Mouse (Mus musculus): ENCODE measurements around the gene Agxt. TPM values are rescaled to one million over a fixed set of nuclear protein-coding genes. Genes with fewer than 3 reads are reported as not detected.

The Agxt gene
- total RNA-seq, 1 experiment = not detected

DNA sequence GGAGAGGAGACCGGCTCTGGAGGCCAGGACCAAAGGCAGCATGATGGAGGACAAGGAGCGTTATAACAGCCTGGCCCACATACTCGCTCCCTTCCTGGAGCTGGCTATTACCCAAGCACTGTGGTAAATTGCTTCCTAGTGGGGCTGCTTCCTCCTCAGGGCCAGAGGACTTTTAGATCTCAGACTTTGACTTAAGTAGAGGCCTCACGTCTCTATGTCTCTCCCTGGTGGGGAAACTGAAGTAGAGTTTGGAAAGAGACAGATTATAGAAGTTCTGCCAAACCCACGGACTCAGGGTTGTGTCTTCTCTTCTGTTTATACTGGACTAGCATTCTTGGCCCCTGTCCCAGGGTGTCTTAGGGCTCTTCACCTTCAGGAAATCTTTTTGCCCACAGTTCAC lies 9.8 kb upstream of the Agxt start:
- Histone ChIP-seq H3K4me1 (ENCODE audit: control insufficient read depth in 2 of 2, insufficient read depth in 2 of 2, low read length in 2 of 2, poor library complexity in 1 of 2) (no peaks in the 10 kb centered on the region), H3K4me3 (ENCODE audit: insufficient read depth in 1 of 2, low read depth in 1 of 2, low read length in 2 of 2, poor library complexity in 1 of 2, severe bottlenecking in 1 of 2) (no peak overlapping the region), H3K27ac (ENCODE audit: insufficient read depth, low read depth, low read length, poor library complexity, severe bottlenecking) (no peak overlapping the region), H3K9ac (ENCODE audit: insufficient read depth, low read depth, low read length, poor library complexity, severe bottlenecking) (no peak overlapping the region), H3K36me3 (ENCODE audit: control insufficient read depth, insufficient read depth, low read length, poor library complexity, severe bottlenecking) (no peaks in the 10 kb centered on the region), H3K9me3 (ENCODE audit: control insufficient read depth, insufficient read depth, low read depth, low read length) (no peaks in the 10 kb centered on the region)
- in situ Hi-C loops (cut with MboI; ENCODE audit: low sequenced_read_pairs in 2 of 2, unreplicated experiment in 2 of 2) = no loop called here
- no peak for DNase-seq (ENCODE audit: low read depth, low spot score)
- TF ChIP-seq MAFK (IDR thresholded peaks at IDR 0.05; ENCODE audit: insufficient read depth, low read depth, low read length) (no peak), HCFC1 (IDR thresholded peaks at IDR 0.05; ENCODE audit: borderline replicate concordance, insufficient read depth, low read length) (no peak), ZC3H11A (IDR thresholded peaks at IDR 0.05; ENCODE audit: borderline replicate concordance, low read depth, low read length) (no peak), CHD2 (IDR thresholded peaks at IDR 0.05; ENCODE audit: low read depth, low read length) (no peak), ZNF384 (IDR thresholded peaks at IDR 0.05; ENCODE audit: low read depth, low read length) (no peak)

DNA sequence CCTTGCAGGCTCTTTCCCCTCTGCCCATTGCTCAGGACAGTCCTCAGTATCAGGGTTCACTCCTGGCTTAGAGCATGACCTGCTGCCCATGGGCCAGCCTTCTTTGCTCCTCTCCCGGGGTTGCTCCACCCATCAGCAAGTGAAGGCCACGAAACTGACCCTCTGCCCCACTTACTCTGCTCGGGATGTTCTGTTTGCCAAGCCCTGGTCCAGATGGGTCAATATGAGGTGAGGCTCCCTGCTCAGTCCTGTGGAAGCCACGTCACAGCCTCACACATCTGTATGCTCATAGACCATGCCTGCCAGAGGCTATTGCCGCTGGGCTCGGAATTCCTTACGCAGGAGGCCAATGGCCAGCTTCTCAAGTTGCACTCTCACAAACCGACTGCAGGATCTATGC lies 6.8 kb upstream of the Agxt start:
- no peaks in the 10 kb centered on the region for H3K9me3 ChIP-seq (ENCODE audit: control insufficient read depth, insufficient read depth, low read depth, low read length)
- H3K9ac ChIP-seq (ENCODE audit: insufficient read depth, low read depth, low read length, poor library complexity, severe bottlenecking) = no peak overlapping the region
- no peaks in the 10 kb centered on the region for H3K36me3 ChIP-seq (ENCODE audit: control insufficient read depth, insufficient read depth, low read length, poor library complexity, severe bottlenecking)
- no peak for DNase-seq (ENCODE audit: low read depth, low spot score)
- in situ Hi-C loops (cut with MboI; ENCODE audit: low sequenced_read_pairs in 2 of 2, unreplicated experiment in 2 of 2) = no loop called here
- no peaks in the 10 kb centered on the region for H3K4me1 ChIP-seq (ENCODE audit: control insufficient read depth in 2 of 2, insufficient read depth in 2 of 2, low read length in 2 of 2, poor library complexity in 1 of 2)
- TF ChIP-seq ZC3H11A (IDR thresholded peaks at IDR 0.05; ENCODE audit: borderline replicate concordance, low read depth, low read length) (no peak), CHD2 (IDR thresholded peaks at IDR 0.05; ENCODE audit: low read depth, low read length) (no peak)
- H3K4me3 ChIP-seq (ENCODE audit: insufficient read depth in 1 of 2, low read depth in 1 of 2, low read length in 2 of 2, poor library complexity in 1 of 2, severe bottlenecking in 1 of 2) = no peak overlapping the region
- no peak overlapping the region for H3K27ac ChIP-seq (ENCODE audit: insufficient read depth, low read depth, low read length, poor library complexity, severe bottlenecking)

DNA sequence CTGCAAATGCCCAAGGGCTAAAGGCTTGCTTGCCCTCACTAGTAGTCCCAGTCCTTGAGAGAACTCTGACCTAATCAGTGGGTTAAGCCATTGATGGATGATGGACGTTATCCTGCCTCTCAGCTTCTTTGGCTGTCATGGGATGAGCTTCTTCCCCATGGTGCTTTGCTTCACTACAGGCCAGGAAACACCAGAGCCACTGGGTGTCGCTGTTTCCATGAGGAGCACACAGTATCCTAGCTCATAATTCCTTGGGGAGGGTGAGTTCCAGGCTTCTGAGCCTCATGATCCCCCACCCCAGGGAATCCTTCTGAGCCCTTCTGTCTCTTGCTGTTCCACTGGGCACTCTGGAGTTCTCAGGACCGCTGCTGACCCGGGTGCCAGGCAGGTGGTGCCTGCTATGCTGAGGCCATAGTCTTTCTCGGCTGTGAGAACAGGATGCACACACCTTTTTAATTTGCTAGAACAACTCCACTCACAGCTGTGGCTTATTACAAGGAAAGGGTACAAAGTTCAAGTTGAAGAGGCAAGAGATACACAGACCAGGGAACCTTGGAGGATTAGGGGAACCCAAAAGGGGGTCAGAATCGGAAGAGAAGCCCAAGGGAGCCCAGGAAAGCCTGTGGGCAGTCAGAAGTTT lies 6.2 kb upstream of the Agxt start:
- Histone ChIP-seq H3K27ac (ENCODE audit: insufficient read depth, low read depth, low read length, poor library complexity, severe bottlenecking) (no peak overlapping the region), H3K36me3 (ENCODE audit: control insufficient read depth, insufficient read depth, low read length, poor library complexity, severe bottlenecking) (no peaks in the 10 kb centered on the region), H3K4me1 (ENCODE audit: control insufficient read depth in 2 of 2, insufficient read depth in 2 of 2, low read length in 2 of 2, poor library complexity in 1 of 2) (no peaks in the 10 kb centered on the region), H3K9ac (ENCODE audit: insufficient read depth, low read depth, low read length, poor library complexity, severe bottlenecking) (no peak overlapping the region), H3K4me3 (ENCODE audit: insufficient read depth in 1 of 2, low read depth in 1 of 2, low read length in 2 of 2, poor library complexity in 1 of 2, severe bottlenecking in 1 of 2) (no peak overlapping the region), H3K9me3 (ENCODE audit: control insufficient read depth, insufficient read depth, low read depth, low read length) (no peaks in the 10 kb centered on the region)
- DNase-seq (ENCODE audit: low read depth, low spot score) = peak; percentile 42
- TF ChIP-seq MAFK (IDR thresholded peaks at IDR 0.05; ENCODE audit: insufficient read depth, low read depth, low read length) (no peak), ZC3H11A (IDR thresholded peaks at IDR 0.05; ENCODE audit: borderline replicate concordance, low read depth, low read length) (0 out of 2 replicates have a peak, but pooled peaks have one; percentile 5), ZNF384 (IDR thresholded peaks at IDR 0.05; ENCODE audit: low read depth, low read length) (no peak), HCFC1 (IDR thresholded peaks at IDR 0.05; ENCODE audit: borderline replicate concordance, insufficient read depth, low read length) (no peak)
- in situ Hi-C loops (cut with MboI; ENCODE audit: low sequenced_read_pairs in 2 of 2, unreplicated experiment in 2 of 2) = no loop called here

DNA sequence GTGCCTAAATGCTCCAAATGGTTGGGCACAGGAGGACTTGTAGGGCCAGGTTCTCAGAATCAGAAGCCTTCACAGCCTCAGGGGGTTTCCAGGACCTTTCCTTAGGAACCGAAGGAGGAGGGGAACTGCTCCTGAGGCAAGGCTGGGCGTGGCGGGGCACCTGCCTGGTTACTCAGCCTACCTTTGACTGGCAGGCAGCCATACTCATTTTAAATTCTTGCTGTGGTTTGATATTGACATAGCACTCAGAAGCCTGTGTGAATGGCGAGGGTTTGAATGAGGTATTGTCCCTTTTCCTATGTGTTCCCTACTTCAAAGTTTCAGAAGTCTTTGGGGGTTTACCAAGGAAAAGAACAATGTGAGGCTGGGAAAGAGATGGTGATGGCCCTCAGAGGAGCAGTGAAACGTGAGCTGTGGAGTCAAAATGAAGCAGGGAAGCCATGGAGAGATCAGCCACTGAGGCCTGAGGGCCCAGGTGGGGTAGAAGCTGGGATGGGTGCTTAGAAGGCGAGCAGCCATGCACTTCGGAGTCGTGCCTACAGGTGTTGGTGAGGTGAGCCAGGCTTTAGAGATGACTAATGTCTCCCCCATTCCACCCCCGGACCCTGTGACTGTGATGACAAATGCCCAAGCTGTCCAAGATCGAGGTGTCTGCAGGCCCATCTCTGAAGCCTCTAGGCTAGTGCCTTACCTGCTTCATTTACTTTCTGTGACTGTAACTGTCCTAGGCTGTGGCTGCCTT lies 4.6 kb upstream of the Agxt start:
- Histone ChIP-seq H3K27ac (ENCODE audit: insufficient read depth, low read depth, low read length, poor library complexity, severe bottlenecking) (no peak overlapping the region), H3K9me3 (ENCODE audit: control insufficient read depth, insufficient read depth, low read depth, low read length) (no peaks in the 10 kb centered on the region), H3K36me3 (ENCODE audit: control insufficient read depth, insufficient read depth, low read length, poor library complexity, severe bottlenecking) (no peaks in the 10 kb centered on the region), H3K9ac (ENCODE audit: insufficient read depth, low read depth, low read length, poor library complexity, severe bottlenecking) (no peak overlapping the region), H3K4me1 (ENCODE audit: control insufficient read depth in 2 of 2, insufficient read depth in 2 of 2, low read length in 2 of 2, poor library complexity in 1 of 2) (no peaks in the 10 kb centered on the region; a peak in 1 of 4 replicates), H3K4me3 (ENCODE audit: insufficient read depth in 1 of 2, low read depth in 1 of 2, low read length in 2 of 2, poor library complexity in 1 of 2, severe bottlenecking in 1 of 2) (no peak overlapping the region)
- no peak for TF ChIP-seq HCFC1 (IDR thresholded peaks at IDR 0.05; ENCODE audit: borderline replicate concordance, insufficient read depth, low read length)
- no peak for TF ChIP-seq MAFK (IDR thresholded peaks at IDR 0.05; ENCODE audit: insufficient read depth, low read depth, low read length)
- no peak for TF ChIP-seq ZNF384 (IDR thresholded peaks at IDR 0.05; ENCODE audit: low read depth, low read length)
- TF ChIP-seq CHD2 (IDR thresholded peaks at IDR 0.05; ENCODE audit: low read depth, low read length) = no peak
- no peak for TF ChIP-seq ZC3H11A (IDR thresholded peaks at IDR 0.05; ENCODE audit: borderline replicate concordance, low read depth, low read length)
- in situ Hi-C loops (cut with MboI; ENCODE audit: low sequenced_read_pairs in 2 of 2, unreplicated experiment in 2 of 2) = no loop called here
- no peak for DNase-seq (ENCODE audit: low read depth, low spot score)
